Mouse (Mus musculus) spleen, postnatal 10 days (tissue): ENCODE measurements around the gene Polr3h.

Experiments
- DNase-seq, 2 experiments: peaks; one replicate each; pipeline ENCODE4 v3.0.0; 2021 to 2022; ENCODE audit warnings: low spot score in 2 of 2

Gene Polr3h

GRCm38 (mm10) chr15:81847161-81847560, 78.9 kb downstream of the Polr3h start:
- DNase-seq = no peak

GRCm38 (mm10) chr15:81846755-81847154, 79.3 kb downstream of the Polr3h start:
- no peak for DNase-seq

GRCm38 (mm10) chr15:81845724-81846123, 80.3 kb downstream of the Polr3h start:
- DNase-seq = no peak

GRCm38 (mm10) chr15:81845033-81845625, 80.9 kb downstream of the Polr3h start:
- DNase-seq = no peak

GRCm38 (mm10) chr15:81842275-81842674, 83.8 kb downstream of the Polr3h start:
- no peak for DNase-seq

- no peak for DNase-seq
Observed at GRCm38 (mm10) chr15:81840306-81840705, 85.7 kb downstream of the Polr3h start.

GRCm38 (mm10) chr15:81839634-81840033, 86.4 kb downstream of the Polr3h start:
- no peak for DNase-seq

- DNase-seq = no peak
Observed at GRCm38 (mm10) chr15:81838554-81839235, 87.3 kb downstream of the Polr3h start.
